Mouse (Mus musculus): ENCODE measurements around the gene Klhdc8a. TPM values are rescaled to one million over a fixed set of nuclear protein-coding genes. Genes with fewer than 3 reads are reported as not detected.

Gene Klhdc8a
- polyA plus RNA-seq (2014; fragmentation: Nextera tagmentation; extraction: Ambion mirVana), result 3.4 TPM in 2 replicates

- Histone ChIP-seq H3K4me2 (ENCODE audit: low read length) (peak within 1 kb of the TSS; percentile 100), H3K27ac (ENCODE audit: low read depth, low read length) (peak within 1 kb of the TSS; percentile 33; the same call in 1 of the 2 replicates), H3K9me3 (replicated peaks; ENCODE audit: control insufficient read depth, low read length) (no peaks in the 10 kb centered on the region), H3K36me3 (ENCODE audit: control insufficient read depth, insufficient read depth, low read length) (no peaks in the 10 kb centered on the region), H3K4me1 (ENCODE audit: control insufficient read depth, insufficient read depth, low read length) (peaks cover 19% of the 10 kb centered on the region), H3K27me3 (replicated peaks; ENCODE audit: control insufficient read depth, insufficient read depth, low read length) (0 out of 2 replicates have a peak, but pooled peaks cover 3% of the 10 kb centered on the region), H3K4me3 (ENCODE audit: low read depth, low read length) (peak within 1 kb of the TSS; percentile 57), H3K9ac (ENCODE audit: low read length) (peak within 1 kb of the TSS; percentile 81)
- WGBS, result under 1% methylated on average over 28 of the region's 28 CpGs
- ATAC-seq (peak; percentile 62), DNase-seq (ENCODE audit: low spot score) (peak; percentile 74)
Observed at GRCm38 (mm10) chr1:132298425-132298800, at the start of gene Klhdc8a. TSS of gene Klhdc8a (plus strand) at chr1:132298626.

- Histone ChIP-seq H3K9ac (ENCODE audit: low read length) (no peak overlapping the region), H3K4me1 (ENCODE audit: control insufficient read depth, insufficient read depth, low read length) (no peaks in the 10 kb centered on the region), H3K27ac (ENCODE audit: low read depth, low read length) (no peak overlapping the region), H3K4me2 (ENCODE audit: low read length) (no peak overlapping the region), H3K4me3 (ENCODE audit: low read depth, low read length) (no peak overlapping the region), H3K9me3 (replicated peaks; ENCODE audit: control insufficient read depth, low read length) (no peaks in the 10 kb centered on the region), H3K27me3 (replicated peaks; ENCODE audit: control insufficient read depth, insufficient read depth, low read length) (no peaks in the 10 kb centered on the region), H3K36me3 (ENCODE audit: control insufficient read depth, insufficient read depth, low read length) (0 out of 2 replicates have a peak, but pooled peaks cover 6% of the 10 kb centered on the region)
- no peak for DNase-seq (ENCODE audit: low spot score)
- WGBS, result 82% methylated on average over 6 of the region's 6 CpGs
- no peak for ATAC-seq
Observed at GRCm38 (mm10) chr1:132254467-132254866, 44.0 kb upstream of the Klhdc8a start.

DNA sequence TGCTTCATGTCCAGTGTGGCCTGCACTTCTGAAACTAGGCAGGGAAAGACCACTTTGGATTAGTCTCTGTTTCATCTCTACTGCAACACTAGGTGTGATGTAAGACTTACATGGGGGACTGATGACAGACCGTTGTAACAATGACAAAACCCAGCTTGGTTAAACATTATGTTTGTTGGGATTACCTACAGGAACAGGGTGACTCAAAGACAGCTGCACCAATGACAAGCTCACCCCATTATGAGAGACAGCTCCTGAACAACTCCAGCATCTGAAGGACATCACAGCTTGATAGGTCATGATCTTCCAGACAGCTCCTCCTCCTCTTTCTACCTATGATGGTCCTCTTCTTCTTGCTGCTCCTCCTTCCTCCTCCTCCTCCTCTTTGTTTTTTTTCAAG, 38.1 kb upstream of the Klhdc8a start:
- no peak for ATAC-seq
- WGBS, result 89% methylated on average over 1 of the region's 1 CpGs
- no peak overlapping the region for H3K27ac ChIP-seq (ENCODE audit: low read depth, low read length)
- H3K27me3 ChIP-seq (replicated peaks; ENCODE audit: control insufficient read depth, insufficient read depth, low read length), result no peaks in the 10 kb centered on the region
- H3K4me1 ChIP-seq (ENCODE audit: control insufficient read depth, insufficient read depth, low read length), result no peaks in the 10 kb centered on the region
- no peaks in the 10 kb centered on the region for H3K9me3 ChIP-seq (replicated peaks; ENCODE audit: control insufficient read depth, low read length)
- DNase-seq (ENCODE audit: low spot score), result no peak
- no peak overlapping the region for H3K9ac ChIP-seq (ENCODE audit: low read length)
- no peak overlapping the region for H3K4me3 ChIP-seq (ENCODE audit: low read depth, low read length)
- 0 out of 2 replicates have a peak, but pooled peaks cover 6% of the 10 kb centered on the region for H3K36me3 ChIP-seq (ENCODE audit: control insufficient read depth, insufficient read depth, low read length)
- no peak overlapping the region for H3K4me2 ChIP-seq (ENCODE audit: low read length)

GRCm38 (mm10) chr1:132261058-132261457, 37.4 kb upstream of the Klhdc8a start:
- no peaks in the 10 kb centered on the region for H3K27me3 ChIP-seq (replicated peaks; ENCODE audit: control insufficient read depth, insufficient read depth, low read length)
- no peak overlapping the region for H3K9ac ChIP-seq (ENCODE audit: low read length)
- H3K4me2 ChIP-seq (ENCODE audit: low read length), result no peak overlapping the region
- WGBS, result 71% methylated on average over 5 of the region's 5 CpGs
- H3K4me3 ChIP-seq (ENCODE audit: low read depth, low read length), result no peak overlapping the region
- H3K36me3 ChIP-seq (ENCODE audit: control insufficient read depth, insufficient read depth, low read length), result 0 out of 2 replicates have a peak, but pooled peaks cover 6% of the 10 kb centered on the region
- no peaks in the 10 kb centered on the region for H3K4me1 ChIP-seq (ENCODE audit: control insufficient read depth, insufficient read depth, low read length)
- no peak overlapping the region for H3K27ac ChIP-seq (ENCODE audit: low read depth, low read length)
- DNase-seq (ENCODE audit: low spot score), result no peak
- ATAC-seq, result no peak
- H3K9me3 ChIP-seq (replicated peaks; ENCODE audit: control insufficient read depth, low read length), result no peaks in the 10 kb centered on the region

DNA sequence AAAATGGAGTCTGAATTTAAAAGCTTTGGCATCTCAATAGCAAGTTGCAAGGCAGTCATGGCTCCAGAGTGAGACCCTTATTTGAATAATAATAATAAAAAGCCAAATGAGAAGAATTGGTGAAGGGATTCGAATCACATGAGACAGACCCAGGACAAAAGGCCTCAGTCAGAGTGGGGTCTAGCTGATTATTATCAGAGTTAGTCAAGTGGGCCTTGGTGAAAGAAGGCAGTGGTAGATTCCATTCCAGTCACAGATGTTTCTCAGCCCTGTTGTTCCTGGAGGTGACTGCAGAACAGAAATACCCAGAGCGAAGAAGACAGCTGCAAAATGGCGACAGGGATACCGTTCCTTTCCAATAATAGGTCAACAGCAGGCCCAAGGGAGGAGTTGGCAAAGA, 34.8 kb upstream of the Klhdc8a start:
- 77% methylated on average over 4 of the region's 4 CpGs for WGBS
- Histone ChIP-seq H3K27me3 (replicated peaks; ENCODE audit: control insufficient read depth, insufficient read depth, low read length) (no peaks in the 10 kb centered on the region), H3K27ac (ENCODE audit: low read depth, low read length) (no peak overlapping the region), H3K4me2 (ENCODE audit: low read length) (no peak overlapping the region), H3K9ac (ENCODE audit: low read length) (no peak overlapping the region), H3K4me1 (ENCODE audit: control insufficient read depth, insufficient read depth, low read length) (no peaks in the 10 kb centered on the region), H3K36me3 (ENCODE audit: control insufficient read depth, insufficient read depth, low read length) (no peaks in the 10 kb centered on the region), H3K4me3 (ENCODE audit: low read depth, low read length) (no peak overlapping the region), H3K9me3 (replicated peaks; ENCODE audit: control insufficient read depth, low read length) (no peaks in the 10 kb centered on the region)
- DNase-seq (ENCODE audit: low spot score) (no peak), ATAC-seq (no peak)

DNA sequence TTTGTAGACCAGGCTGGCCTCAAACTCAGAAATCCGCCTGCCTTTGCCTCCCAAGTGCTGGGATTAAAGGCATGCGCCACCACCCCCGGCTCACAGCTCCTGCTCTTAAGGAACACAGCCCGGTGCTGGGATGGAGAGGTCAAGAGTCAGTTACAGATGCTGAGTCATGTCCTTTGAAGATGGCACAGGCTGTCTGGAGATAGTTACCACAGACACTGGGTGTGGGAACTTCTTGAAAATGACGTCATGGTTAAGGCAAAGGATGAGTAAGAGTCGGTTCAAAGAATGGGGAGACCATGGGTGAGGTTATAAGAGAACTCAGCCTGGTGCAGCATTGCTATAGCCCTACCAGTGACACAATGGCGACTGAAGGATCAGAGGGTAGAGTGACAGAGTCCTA, 33.8 kb upstream of the Klhdc8a start:
- Histone ChIP-seq H3K36me3 (ENCODE audit: control insufficient read depth, insufficient read depth, low read length) (no peaks in the 10 kb centered on the region), H3K9me3 (replicated peaks; ENCODE audit: control insufficient read depth, low read length) (no peaks in the 10 kb centered on the region), H3K4me2 (ENCODE audit: low read length) (no peak overlapping the region), H3K27ac (ENCODE audit: low read depth, low read length) (no peak overlapping the region), H3K4me1 (ENCODE audit: control insufficient read depth, insufficient read depth, low read length) (no peaks in the 10 kb centered on the region), H3K4me3 (ENCODE audit: low read depth, low read length) (no peak overlapping the region), H3K27me3 (replicated peaks; ENCODE audit: control insufficient read depth, insufficient read depth, low read length) (no peaks in the 10 kb centered on the region), H3K9ac (ENCODE audit: low read length) (no peak overlapping the region)
- ATAC-seq, result no peak
- 87% methylated on average over 7 of the region's 7 CpGs for WGBS
- DNase-seq (ENCODE audit: low spot score), result no peak

DNA sequence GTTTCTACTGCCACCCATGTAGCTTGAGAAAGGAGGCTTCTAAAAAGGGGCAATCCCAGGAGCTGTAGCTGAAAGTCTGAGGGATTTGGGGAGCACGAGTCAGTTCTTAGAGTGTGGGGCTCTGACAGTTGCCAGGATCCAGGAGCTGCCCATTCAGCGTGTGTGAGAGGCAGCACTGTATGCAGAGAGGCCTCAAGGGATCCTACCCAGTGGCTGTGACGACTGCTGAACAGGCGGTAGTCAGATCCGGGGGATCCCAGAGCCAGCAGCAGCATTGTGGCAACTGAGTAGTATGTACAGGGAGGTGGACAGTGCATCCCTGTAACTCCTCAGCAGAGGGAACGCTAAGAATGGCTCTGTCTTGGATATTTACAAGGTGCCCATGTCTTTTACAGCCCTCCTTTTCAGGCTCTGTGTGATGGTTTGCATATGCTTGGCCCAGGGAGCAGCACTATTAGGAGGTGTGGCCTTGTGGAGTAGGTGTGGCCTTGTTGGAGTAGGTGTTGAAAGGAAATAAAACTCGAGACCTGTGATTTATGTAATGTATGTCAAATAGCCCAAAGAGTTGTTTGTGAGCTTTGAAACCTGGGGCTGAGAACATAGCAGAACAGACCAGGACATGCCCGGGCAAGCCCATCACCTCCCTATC, 33.1 kb upstream of the Klhdc8a start:
- H3K27me3 ChIP-seq (replicated peaks; ENCODE audit: control insufficient read depth, insufficient read depth, low read length), result no peaks in the 10 kb centered on the region
- WGBS, result 76% methylated on average over 8 of the region's 8 CpGs
- H3K4me2 ChIP-seq (ENCODE audit: low read length), result no peak overlapping the region
- H3K9me3 ChIP-seq (replicated peaks; ENCODE audit: control insufficient read depth, low read length), result no peaks in the 10 kb centered on the region
- DNase-seq (ENCODE audit: low spot score), result no peak
- H3K27ac ChIP-seq (ENCODE audit: low read depth, low read length), result no peak overlapping the region
- ATAC-seq, result no peak
- H3K4me3 ChIP-seq (ENCODE audit: low read depth, low read length), result no peak overlapping the region
- no peak overlapping the region for H3K9ac ChIP-seq (ENCODE audit: low read length)
- no peaks in the 10 kb centered on the region for H3K4me1 ChIP-seq (ENCODE audit: control insufficient read depth, insufficient read depth, low read length)
- H3K36me3 ChIP-seq (ENCODE audit: control insufficient read depth, insufficient read depth, low read length), result no peaks in the 10 kb centered on the region

GRCm38 (mm10) chr1:132265936-132266335, 32.5 kb upstream of the Klhdc8a start:
- H3K36me3 ChIP-seq (ENCODE audit: control insufficient read depth, insufficient read depth, low read length), result no peaks in the 10 kb centered on the region
- no peak overlapping the region for H3K27ac ChIP-seq (ENCODE audit: low read depth, low read length)
- H3K4me1 ChIP-seq (ENCODE audit: control insufficient read depth, insufficient read depth, low read length), result no peaks in the 10 kb centered on the region
- no peak for ATAC-seq
- no peak overlapping the region for H3K9ac ChIP-seq (ENCODE audit: low read length)
- H3K27me3 ChIP-seq (replicated peaks; ENCODE audit: control insufficient read depth, insufficient read depth, low read length), result no peaks in the 10 kb centered on the region
- WGBS, result 90% methylated on average over 10 of the region's 10 CpGs
- H3K4me2 ChIP-seq (ENCODE audit: low read length), result no peak overlapping the region
- no peak for DNase-seq (ENCODE audit: low spot score)
- H3K4me3 ChIP-seq (ENCODE audit: low read depth, low read length), result no peak overlapping the region
- H3K9me3 ChIP-seq (replicated peaks; ENCODE audit: control insufficient read depth, low read length), result no peaks in the 10 kb centered on the region

DNA sequence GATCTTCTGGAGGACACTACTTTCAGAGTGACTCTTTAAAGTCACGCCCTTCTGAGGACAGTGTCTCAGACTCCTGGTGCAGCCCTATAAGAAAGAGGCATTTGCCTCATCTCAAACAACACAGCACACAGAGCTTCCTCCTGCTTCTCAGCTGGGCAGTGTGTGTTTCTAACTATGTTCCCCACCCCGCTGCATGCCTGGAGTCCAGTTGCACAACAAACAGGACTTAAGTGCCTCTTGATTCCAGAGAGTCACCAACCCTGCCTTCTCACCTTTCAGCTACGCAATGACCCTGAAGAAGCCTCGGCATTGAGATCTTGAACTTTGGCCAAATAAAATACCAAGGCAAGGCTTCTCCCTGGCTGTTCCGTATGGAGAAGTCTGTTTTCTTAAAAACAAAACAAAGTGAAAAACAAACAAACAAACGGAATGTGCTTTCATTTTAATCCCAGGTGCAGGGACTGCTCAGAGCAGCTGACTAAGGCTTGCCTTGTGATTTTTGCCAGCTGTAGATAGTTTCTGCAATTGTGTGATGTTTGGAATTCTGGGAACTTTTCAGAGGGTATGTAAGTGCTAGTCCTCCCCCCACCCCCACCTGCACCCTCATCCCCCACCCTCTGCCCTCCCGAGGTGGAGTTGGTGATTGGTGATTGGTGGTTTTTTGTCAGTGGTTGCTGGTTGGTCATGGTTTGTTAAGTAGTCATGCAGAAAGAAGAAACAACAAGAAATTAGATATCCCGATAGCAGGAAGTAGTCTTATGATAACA, 31.5 kb upstream of the Klhdc8a start:
- WGBS, result 76% methylated on average over 8 of the region's 8 CpGs
- Histone ChIP-seq H3K4me2 (ENCODE audit: low read length) (no peak overlapping the region), H3K36me3 (ENCODE audit: control insufficient read depth, insufficient read depth, low read length) (no peaks in the 10 kb centered on the region), H3K9me3 (replicated peaks; ENCODE audit: control insufficient read depth, low read length) (no peaks in the 10 kb centered on the region), H3K4me1 (ENCODE audit: control insufficient read depth, insufficient read depth, low read length) (no peaks in the 10 kb centered on the region), H3K27me3 (replicated peaks; ENCODE audit: control insufficient read depth, insufficient read depth, low read length) (no peaks in the 10 kb centered on the region), H3K9ac (ENCODE audit: low read length) (no peak overlapping the region), H3K27ac (ENCODE audit: low read depth, low read length) (no peak overlapping the region), H3K4me3 (ENCODE audit: low read depth, low read length) (no peak overlapping the region)
- DNase-seq (ENCODE audit: low spot score) (no peak), ATAC-seq (no peak)
